Mouse (Mus musculus) heart, adult 9 months (tissue): ENCODE results near the gene Ncf2.
"Not testable (repeated sequence)": the region's sequence is repeated elsewhere in the genome, so short reads cannot be mapped to it uniquely, and the experiment has no call there.

ENCODE experiments used
- DNase-seq, 2 experiments: peaks; one replicate each; pipeline ENCODE4 v3.0.0; 2022; ENCODE audit warnings: low spot score in 2 of 2

The Ncf2 gene

GRCm38 (mm10) chr1:152799897-152800296, at the start of gene Ncf2:
TSS of gene Ncf2 (plus strand) at chr1:152800194.
- DNase-seq: no peak

- no peak for DNase-seq
Observed at GRCm38 (mm10) chr1:152750312-152750965, 49.6 kb upstream of the Ncf2 start, which contains the start of gene Apobec4. TSS of gene Apobec4 (plus strand) at chr1:152750551.

GRCm38 (mm10) chr1:152761791-152762190, 38.2 kb upstream of the Ncf2 start:
- DNase-seq: no peak

- DNase-seq: peak; percentile 97 to 98
Observed at GRCm38 (mm10) chr1:152766032-152766772, 33.8 kb upstream of the Ncf2 start, which contains the start of the genes Rgl1 and Arpc5. TSS of gene Rgl1 (minus strand) at chr1:152766351. TSS of gene Arpc5 (plus strand) at chr1:152766542.

- DNase-seq: peak; percentile 33 to 35
Observed at GRCm38 (mm10) chr1:152766804-152767748, 32.9 kb upstream of the Ncf2 start.

- peak; percentile 73 to 85 for DNase-seq
Observed at GRCm38 (mm10) chr1:152767749-152768488, 32.1 kb upstream of the Ncf2 start.

GRCm38 (mm10) chr1:152771016-152771415, 29.0 kb upstream of the Ncf2 start:
- DNase-seq: no peak

GRCm38 (mm10) chr1:152774601-152775000, 25.4 kb upstream of the Ncf2 start:
- DNase-seq: not testable (repeated sequence)

GRCm38 (mm10) chr1:152779071-152779737, 20.8 kb upstream of the Ncf2 start:
- DNase-seq: peak; percentile 67 to 69

GRCm38 (mm10) chr1:152784620-152785019, 15.4 kb upstream of the Ncf2 start:
- no peak for DNase-seq

- not testable (repeated sequence) for DNase-seq
Observed at GRCm38 (mm10) chr1:152785446-152785845, 14.5 kb upstream of the Ncf2 start.

GRCm38 (mm10) chr1:152786953-152787352, 13.0 kb upstream of the Ncf2 start:
- no peak for DNase-seq

- DNase-seq: no peak
Observed at GRCm38 (mm10) chr1:152788121-152788660, 11.8 kb upstream of the Ncf2 start.

GRCm38 (mm10) chr1:152790254-152790653, 9.7 kb upstream of the Ncf2 start:
- DNase-seq: no peak

- no peak for DNase-seq
Observed at GRCm38 (mm10) chr1:152790821-152791220, 9.2 kb upstream of the Ncf2 start.

GRCm38 (mm10) chr1:152791269-152791668, 8.7 kb upstream of the Ncf2 start:
- no peak for DNase-seq

GRCm38 (mm10) chr1:152792736-152793494, 7.1 kb upstream of the Ncf2 start:
- DNase-seq: no peak

- DNase-seq: no peak
Observed at GRCm38 (mm10) chr1:152793495-152794130, 6.4 kb upstream of the Ncf2 start.

GRCm38 (mm10) chr1:152795688-152796255, 4.2 kb upstream of the Ncf2 start:
- DNase-seq: no peak
